Mouse (Mus musculus): Measurements from ENCODE around the gene Gm20532.

Gm20532 gene

DNA sequence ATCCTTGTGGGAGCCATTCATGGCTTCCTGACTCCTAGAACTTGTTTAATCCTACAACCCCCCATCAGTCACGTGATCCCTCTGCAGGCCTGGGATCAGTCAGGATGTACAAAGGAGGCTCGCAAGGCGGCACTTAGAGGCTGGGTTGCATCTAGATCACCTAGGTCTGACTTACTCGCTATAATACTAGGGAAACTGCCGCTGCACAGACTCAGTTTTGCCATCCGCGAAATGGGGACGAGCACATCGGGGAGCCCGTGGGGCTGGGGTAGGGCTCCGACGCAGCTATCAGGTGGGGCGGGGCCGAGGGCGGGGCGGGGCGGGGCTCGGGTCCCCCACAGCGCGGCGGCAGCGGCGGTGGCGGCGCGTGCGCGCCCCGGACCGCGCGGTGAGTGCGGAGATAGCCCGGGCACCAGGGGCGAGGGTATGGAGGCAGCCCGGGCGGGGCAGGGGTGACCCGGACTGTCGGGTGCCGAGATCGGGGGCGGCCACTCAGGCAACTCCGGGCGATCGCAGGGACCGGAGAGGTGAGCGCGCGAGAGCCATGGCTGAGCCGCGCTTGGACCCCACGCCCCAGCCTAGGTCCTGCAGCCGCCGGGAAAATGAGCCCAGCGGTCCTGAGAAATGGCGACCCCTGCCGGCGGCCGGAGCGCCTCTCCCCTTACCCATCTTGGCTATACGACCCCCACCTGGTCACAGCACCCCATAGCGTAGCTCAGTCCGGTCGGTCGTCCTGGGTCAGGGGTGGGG is at the start of gene Gm20532:
Gene Gm20532, plus strand, starts transcription at position 346 of the 750 bp plus-strand sequence.
- peak; percentile 67 to 68 for DNase-seq

DNA sequence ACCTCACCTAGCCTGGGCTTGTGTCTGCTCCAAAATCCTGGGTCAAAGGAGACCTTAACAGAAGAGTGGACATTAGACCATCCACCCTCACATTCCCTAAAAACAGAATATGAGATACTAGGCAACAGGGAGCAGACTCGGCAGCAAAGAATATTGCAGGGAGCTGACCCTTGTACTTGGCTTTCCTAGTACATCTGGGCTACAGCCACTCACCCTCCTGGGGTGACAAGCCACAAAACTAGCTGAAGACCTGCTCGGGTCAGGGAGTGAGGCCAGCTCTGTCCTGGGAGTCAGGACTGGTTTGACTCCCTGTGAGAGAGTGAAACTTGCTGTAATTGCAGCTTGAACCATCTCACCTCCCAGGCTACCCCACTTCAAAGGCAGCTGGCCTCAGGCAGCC is 46.9 kb upstream of the Gm20532 start:
- no peak for DNase-seq

DNA sequence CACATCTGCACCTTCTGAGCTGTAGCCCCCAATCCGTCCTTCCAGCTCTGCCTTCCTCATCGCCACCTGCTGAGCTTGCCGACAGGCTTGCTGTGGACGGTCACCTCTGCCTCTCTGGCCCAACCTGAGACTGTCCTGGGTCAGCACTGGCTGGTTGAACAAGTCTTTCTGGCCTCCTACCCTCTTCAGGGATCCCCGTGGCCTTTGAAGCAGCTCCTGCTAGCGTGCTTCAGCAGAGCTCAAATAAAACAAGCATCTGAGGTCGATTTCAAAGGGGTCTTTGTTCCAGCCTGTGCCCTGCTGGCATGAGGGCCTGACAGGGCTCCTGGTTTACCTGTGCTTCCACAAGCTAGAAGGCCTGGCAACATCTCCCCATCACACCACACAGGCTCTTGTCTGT is 45.7 kb upstream of the Gm20532 start:
- no peak for DNase-seq

DNA sequence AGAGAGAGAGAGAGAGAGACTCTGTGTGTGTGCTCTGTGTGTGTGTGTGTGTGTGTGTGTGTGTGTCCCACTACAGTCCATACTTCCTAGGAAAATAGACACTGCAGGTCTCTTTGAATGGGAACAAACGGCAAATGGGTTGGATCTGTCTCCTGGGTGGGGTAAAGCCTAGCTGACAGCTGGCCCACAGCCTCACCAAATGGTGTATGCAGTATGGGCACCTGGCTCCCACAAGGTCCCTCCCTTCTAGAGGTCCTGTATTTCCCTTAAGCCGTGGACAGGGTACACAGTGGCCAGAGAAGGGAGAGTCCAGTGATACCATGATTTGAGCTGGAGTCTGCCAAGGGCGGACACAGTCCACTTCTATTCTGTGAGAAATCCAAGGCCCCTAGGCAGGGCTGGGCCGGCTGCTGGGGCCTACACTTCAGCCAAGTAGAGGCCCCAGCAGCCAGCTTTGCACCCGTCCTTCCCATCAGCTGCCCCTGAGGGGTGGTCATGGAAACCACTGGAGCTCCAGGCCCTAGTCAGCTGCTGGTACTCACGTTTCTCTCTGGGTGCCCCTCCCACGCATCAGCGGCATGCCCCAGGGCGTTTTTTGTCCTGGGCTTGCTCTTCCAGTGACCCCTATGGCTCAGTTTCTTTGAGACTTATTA is 45.1 kb upstream of the Gm20532 start:
- no peak for DNase-seq

DNA sequence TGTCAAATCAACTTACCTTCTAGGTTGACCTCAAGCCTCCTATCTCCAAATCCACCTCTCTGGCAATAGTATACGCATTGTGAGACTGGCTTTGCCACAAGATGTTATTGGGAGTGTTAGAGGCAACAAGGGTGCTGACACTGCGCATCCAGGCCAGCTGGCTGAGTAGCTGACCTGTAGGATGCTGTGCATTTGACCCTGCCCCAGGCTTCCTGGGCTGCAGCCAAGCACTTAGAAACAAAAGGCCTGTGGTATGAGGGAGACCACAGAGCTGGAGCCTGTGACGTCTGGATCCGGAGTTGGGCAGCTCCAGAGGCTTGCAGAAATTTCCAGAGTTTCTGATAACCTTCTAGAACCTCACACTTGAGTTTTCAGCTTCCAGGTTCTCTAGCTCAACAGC is 43.3 kb upstream of the Gm20532 start:
- DNase-seq = no peak

DNA sequence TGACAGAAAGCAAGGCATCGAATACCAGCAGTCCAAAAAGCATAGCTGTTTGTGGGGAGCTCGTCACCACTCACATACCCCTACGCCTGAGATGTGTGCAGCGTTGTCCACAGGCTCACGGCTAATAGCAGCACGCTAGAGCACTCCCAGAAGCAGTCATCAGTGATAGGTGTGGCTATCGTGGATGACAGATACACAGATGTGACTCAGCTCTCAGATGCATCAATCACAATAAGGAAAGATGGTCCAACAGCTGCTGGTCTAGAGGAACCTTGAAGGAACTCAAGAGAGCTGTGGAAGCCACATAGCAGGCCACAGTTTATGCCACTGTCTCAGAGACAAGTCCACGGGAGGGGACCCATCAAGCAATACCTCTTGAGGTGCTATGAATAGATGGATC is 42.7 kb upstream of the Gm20532 start:
- no peak for DNase-seq

DNA sequence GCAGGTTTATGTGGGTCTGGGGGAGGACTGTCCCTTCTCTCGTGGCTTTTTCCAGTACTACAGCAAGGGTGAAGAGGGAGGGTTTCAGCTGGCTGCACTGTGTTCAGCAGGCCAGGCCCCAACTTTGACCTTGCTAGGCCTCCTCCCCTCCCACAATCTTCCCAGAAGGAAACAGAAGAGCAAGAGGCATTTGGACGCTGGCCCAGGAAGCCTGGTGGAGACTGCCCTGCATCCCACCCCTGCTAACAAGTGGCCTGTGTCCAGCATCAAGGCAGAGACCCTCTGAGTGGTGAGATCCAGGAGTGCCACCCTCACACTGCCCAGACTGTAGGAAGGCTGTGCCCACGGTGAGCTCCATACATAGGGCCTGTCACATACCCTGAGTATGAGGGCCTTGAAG is 42.2 kb upstream of the Gm20532 start:
- no peak for DNase-seq

DNA sequence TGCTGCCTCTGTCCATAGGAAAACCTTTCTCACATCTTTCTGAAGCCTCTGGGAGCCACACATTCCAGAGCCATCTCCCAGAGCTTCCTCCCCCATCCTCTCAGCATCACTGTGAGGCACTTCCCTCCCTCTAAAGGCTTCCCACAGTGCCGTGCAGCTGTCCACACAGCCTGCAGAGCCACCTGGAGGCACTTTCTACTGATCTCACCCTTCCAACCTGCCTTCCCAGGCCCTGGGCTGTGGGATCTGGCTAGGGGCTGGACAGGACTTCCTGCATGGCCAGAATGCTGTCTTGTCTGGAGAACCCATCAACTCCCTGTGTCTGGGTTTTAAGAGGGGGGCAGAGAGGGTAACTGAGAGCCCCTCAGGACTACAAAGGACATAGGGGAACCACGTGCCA is 39.0 kb upstream of the Gm20532 start:
- DNase-seq = peak in 1 of 2 experiments; percentile 21

DNA sequence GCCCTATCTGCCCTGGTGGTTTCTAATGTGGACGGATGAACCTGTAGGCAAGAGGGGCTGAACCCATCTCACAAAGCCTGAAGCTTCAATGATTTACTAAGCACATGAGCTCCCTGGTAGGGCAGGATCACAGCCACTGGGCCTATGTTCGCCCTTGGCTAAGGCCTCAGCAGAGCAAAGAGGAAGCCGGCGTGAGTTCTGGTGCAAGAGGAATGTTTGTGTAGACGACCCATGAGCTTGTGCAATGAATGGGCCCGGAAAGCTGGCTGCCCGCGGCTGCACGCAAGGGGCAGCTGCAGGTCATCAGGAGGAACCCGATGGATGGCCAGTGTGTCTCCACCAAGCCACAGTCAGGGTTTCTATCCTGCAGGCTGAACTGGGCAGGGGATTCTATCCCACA is 36.6 kb upstream of the Gm20532 start:
- DNase-seq = no peak

DNA sequence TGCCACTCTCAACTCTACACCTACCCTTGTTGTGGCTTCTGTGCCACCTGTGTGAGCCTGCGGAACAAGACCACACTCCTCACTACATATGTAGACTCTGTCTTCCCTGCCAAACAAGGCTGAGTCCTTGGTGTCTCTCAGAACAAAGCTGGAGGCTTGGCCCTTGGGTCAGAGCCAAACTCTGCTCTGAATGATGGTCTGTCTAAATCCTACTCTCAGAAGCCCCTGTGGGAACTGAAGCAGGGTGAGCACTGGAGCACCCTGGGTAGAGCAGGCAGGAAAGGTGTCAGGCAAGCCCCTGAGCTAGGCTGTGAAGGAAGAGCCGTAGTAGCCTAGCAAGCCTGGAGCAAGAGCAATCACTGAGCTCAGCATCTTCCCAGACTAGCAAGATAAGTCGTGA is 36.2 kb upstream of the Gm20532 start:
- no peak for DNase-seq

DNA sequence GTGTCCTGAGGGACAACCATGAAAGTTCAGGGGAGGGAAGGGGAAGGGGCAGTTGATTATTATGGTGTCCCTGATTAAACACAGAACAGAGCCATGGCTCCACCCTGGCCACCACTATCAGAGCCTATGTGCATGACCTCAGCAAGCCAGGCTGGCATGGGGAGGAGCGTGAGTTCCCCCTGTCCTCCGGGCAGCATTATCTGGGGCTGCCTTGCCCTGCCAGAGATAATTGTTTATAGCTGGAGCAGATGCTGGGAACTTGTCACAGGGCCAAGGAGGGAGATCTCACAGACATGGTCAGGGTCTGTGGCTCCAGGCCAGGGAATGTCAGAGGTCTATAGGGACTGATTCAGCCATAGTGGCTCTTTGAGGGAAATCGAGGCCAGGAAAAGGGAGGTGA is 35.7 kb upstream of the Gm20532 start:
- DNase-seq = no peak

DNA sequence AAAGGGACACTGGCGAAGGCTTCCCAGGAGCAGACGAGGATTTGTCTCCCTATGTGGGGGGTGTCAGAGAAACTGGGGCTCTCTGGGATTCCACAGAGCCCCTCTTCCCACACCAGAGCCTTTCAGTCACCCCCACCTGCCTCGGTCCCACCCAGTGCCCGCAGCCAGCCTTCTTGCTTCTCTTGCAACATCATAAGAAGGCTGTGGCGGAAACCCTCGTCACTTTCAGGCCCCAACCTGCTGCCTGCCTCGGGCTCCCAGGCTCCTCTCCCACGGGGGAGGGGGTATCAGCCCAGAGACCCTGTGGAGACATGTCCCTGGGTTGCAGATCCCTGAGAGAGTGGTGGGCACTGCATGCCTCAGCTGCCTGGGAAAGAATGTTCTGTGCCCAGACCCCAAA is 35.0 kb upstream of the Gm20532 start:
- DNase-seq = no peak

DNA sequence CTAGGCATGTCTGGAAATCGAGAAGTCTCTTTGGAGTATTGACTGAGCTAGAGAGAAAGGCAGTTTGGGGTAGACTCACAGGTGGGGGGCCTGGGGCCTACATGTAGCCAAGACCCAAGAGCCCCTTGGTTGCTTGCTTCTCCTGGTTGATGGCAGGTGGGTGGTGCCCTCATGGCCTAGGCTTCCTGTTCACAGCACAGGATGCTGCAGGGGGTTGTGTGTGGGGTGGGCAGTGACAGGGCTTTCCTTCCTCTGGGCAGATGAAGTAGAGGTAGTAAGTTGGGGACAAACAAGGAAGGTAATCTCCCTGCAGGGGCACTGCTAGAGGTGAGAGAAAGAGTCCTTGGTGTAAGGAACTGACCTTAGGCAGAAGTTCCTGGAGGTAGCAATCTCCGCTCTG is 34.4 kb upstream of the Gm20532 start:
- DNase-seq = no peak

DNA sequence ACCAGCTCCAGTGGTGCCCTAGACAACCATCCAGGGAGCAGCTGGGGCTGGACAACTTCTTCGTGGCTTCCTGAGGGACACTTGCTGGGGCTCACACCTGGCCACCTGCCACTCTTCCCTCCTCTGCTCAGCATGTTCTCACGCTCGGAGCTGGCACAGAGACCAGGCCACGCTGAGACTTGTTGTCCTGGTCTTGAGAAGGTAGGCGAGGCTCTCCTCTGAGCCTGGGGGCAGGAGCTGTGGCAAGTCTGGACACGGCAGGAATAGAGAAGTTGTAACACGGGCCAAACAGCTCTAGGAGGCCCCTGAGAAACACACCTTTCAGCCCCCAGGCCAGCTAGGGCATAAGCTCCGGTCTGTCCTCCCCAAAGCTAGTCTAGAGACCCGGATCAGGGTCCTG is 32.5 kb upstream of the Gm20532 start:
- no peak for DNase-seq

DNA sequence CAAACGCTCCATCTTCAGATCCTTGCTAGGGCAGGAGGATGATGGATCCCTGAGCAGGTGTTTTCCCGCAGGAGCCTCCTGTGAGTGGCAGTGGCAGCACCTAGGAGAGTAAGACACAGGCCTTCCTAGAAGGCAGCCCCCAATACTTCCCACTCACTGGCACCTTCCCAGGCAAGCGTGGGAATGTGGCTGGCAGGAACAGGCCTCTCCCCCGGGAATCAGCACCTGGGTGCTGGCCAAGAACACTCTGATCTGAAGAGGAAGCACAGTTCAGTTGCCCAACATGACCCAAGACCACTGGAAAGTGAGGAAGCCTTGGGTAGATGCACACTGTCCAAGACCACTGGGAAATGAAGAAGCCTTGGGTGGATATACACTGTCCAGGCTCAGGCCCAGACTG is 31.4 kb upstream of the Gm20532 start:
- DNase-seq = no peak

DNA sequence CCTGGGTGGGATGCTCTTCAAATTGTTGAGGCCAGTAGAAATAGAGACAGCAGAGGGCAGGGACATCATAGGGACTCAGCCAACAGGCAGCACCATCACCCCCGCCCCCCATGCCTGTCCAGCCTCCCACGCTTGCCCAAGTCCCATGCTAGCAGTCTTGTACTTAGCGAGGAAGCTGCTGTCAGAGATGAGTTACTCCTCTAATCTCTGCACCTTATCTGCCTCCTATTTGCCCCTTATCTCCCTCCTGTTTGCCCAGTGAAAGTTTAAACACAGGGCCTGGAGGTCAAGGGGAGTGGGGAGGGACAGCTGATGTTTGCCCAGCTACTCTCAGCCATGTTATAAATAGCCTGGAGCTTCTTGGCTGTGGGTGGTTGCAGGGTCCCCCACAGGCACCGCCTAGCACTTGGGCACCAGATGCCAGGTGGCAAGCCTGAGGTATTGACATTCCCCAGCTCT is 29.9 kb upstream of the Gm20532 start:
- no peak for DNase-seq

DNA sequence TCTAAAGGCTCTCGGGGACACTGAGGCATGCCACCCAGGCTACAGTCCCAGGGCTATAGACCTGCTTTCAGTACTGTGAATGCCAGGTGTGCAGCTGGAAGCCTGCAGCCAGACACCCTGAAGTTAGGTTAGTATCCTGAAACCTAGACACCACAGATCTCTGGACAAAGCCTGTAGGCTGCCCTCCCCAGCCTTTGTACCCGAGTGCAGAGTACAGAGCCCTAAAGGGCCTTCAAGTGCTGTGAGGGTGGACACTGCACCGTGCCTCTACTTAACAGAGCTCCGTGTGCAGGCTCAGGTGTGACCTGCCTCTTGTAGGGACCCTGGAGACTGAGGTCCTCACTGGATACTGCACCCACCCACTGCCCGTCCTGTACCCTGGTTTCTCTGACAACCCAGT is 25.9 kb upstream of the Gm20532 start:
- DNase-seq = no peak

DNA sequence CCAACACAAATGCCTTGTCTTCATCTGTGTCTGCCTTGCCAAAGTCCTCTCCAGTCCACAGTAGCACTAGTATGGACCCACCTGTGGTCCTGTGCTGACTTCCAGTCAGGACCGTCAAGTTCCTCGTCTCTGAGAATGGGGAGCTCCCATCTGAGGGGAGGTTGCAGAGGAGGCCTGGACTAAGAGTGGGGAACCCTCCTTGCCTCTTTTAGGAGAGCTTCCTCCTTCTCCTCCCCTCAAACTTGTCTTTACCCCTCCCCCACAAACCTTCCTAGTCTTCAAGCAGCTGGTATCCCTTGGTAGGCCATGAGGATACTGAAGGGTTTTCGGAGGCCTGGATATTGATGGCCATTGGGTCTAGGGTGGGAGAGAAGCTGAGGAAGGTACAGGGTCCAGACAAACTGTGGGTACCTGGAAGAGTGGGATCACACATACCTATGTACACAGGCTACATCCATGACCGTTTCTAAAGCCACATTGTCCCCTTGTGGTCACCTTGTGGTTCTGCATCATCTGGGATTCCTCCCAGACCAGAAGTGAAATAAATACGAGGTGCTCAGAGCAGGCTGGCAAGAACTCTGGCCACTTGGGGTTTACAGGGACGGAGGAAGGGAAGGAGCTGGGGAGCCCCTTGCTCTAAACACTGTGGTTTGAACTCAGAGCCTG is 25.0 kb upstream of the Gm20532 start:
- DNase-seq = no peak

DNA sequence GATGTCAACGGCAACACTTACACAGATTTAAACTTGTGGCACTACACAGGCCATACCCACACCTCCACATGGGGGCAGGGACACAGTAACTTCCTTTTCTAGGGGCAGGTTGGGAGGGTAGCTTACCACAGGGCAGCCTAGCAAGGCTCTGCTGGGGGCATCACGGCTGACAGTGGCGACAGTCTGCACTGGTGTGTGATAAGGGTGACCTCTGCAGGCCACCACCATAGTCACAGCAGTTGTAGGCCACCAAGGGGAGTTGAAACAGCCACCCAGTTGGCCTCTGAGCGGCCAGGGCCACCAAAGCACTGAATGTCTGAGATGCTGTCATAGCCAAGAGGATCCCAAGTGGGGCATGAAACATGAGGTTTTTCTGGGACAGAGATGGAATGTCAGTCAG is 20.2 kb upstream of the Gm20532 start:
- DNase-seq = peak; percentile 15 to 34

DNA sequence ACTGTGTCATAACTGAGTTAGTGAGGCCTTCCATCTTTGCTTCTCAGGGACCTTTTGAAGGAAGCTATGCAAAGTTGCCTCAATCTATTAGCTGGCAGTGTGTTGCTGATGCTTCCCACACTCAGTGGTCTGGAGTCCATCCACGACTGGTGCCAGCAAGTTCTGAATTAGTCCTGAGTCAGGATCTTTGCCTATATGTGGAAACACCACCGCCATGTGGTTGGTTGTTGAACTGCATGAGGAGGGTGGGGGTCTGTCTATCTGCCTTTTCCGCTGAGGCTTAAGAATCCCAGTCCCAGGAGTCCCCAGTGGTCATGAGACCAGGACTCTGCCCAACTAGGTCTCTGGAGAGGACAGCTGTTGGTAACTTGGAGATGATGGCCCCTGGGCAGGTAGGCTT is 16.4 kb upstream of the Gm20532 start:
- peak; percentile 25 to 31 for DNase-seq

DNA sequence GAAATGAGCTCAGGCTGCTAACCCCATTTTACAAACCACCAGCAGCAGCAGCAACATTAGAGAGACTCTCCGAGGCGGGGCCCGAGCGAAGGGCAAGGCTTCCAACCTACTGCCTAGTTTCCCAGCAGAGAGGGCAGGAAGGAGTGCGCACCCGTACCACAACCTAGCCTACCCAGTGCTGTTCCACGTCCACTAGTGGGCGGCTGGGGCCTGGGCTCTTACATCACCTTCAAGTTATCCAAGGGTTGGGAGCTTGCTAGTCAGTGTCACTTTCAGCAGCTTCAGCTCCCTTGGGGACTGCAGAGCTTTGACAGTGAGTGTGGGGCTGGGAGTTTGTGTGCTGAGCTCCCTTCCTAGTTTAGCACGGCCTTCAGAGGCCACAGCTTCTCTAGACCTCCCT is 15.0 kb upstream of the Gm20532 start:
- no peak for DNase-seq

DNA sequence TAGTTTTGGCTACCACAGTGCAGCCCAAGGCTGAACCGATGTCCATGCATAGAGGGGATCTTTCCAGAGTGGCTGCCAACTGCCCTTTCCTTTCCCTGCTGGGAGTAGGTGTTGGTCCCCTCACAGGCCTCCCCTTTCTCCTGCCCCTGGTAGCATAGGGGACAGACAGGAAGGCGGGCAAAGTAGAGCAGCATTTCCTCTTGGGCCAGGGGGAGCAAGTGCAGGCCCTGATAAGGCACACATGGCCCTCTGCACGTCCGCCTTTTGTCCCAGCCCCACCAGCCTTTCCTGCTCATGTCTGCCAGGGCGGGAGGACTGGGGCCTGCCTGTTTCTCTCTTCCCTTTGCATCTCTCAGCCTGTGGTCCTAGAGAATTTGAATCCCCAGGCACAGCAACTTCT is 14.6 kb upstream of the Gm20532 start:
- no peak for DNase-seq

DNA sequence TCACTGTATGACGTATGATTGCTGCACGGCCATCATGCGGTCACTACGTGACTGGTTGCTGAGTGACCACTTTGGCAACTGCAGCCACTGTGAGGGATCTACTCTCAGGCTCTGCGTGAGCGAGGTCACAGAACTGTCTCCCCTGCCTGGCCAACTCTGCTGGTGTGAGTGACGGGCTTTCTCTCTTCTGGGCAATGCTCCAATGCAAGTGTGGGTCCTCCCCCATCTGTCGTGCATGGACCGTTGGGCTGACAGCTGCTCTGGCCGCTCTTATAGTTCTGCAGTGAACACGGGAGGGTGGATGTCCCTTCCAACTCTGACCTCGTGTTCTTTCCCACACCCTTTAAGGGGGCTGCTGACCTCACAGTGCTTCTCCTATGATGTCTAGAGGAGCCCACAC is 13.0 kb upstream of the Gm20532 start:
- DNase-seq = no peak

DNA sequence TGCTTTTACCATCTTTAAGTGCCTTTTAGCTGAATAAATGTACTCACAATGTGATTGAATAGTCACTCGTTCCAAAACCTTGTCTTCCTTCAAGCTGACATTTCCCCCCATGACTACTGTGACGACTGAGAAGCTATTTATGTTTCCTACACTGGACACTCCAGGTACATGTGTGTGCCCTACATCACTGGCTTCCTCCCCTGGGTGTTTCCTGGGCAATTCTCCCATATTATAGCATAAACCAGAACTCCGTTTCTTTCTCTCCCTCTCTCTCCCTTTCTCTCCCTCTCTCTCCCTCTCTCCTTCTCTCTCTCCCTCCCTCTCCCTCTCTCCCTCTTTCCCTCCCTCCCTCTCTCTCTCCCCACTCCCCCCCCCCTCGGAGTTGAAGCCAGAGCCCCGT is 12.6 kb upstream of the Gm20532 start:
- no peak for DNase-seq

Measured in cerebellum, postnatal 36 days (tissue).